Mouse (Mus musculus) gastrocnemius, postnatal 10 days (tissue): Measurements from ENCODE around the gene Cul4a. TPM values are rescaled to one million over a fixed set of nuclear protein-coding genes. Genes with fewer than 3 reads are reported as not detected.
"Not testable (repeated sequence)": the region's sequence is repeated elsewhere in the genome, so short reads cannot be mapped to it uniquely, and the experiment has no call there.

Source experiments
- DNase-seq: peaks from one replicate; pipeline ENCODE4 v3.0.0; 2021; ENCODE audit warnings: mixed read lengths
- long read RNA-seq, 2 experiments: library from polyadenylated mRNA; stranded (forward); transcript quantifications; one replicate each; pipeline ENCODE4 v2.0.0; 2021
- total RNA-seq, 2 experiments: library from RNA; stranded (reverse); gene quantifications; 2 replicates each; pipeline ENCODE4 v1.2.3; 2021

Cul4a gene
- 10 to 100 TPM; 92.3 to 92.4 TPM for total RNA-seq
- long read RNA-seq, experiment 1, transcript Cul4a-201 (20 exons, 3,728 nt) = major isoform, 283 of 330 reads
- long read RNA-seq, experiment 1, partial matches to known transcripts = 22 of 330 reads
- long read RNA-seq, experiment 1, other reads (novel, unspliced or antisense) = 25 of 330 reads
- long read RNA-seq, experiment 2, transcript Cul4a-201 (20 exons, 3,728 nt) = major isoform, 236 of 296 reads
- long read RNA-seq, experiment 2, partial matches to known transcripts = 24 of 296 reads
- long read RNA-seq, experiment 2, other reads (novel, unspliced or antisense) = 35 of 296 reads

DNA sequence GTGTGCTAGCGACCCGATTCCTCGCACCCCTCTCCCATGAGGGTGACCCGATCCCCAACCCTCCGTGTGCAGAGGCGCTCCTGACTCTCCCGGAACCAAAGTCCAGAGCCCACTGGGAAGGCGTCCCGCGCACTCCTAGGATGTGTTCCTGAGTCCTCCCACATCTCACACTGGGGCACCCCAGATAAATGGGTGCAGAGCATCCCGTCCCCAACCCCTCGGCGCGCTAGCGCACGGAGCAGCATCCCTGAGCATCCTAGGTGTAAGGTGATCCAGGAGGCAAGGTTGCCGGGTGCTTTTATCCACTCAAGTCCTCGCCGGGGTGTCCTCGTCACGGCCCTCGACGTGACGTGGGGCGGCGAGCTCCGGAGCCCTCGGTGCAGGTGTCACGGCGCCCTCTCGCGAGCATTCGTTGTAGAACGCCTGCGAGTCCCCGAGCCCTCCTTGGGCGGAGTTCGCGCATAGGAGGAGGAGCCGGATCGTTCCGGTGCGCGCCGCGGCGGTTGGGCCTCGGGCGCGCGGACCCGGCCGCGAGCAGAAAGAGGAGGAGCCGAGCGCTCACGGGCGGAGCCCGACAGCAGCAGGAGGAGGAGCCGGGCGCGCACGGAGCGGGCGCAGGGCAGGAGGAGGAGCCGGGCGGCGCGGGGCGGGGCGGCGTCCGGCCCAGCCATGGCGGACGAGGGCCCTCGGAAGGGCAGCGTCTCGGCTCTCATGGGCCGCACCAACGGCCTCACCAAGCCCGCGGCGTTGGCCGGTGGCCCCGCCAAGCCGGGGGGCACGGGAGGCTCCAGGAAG, at the start of gene Cul4a, which contains the start of gene Pcid2:
TSS of gene Cul4a (plus strand) at position 535 of the 795 bp plus-strand sequence.
TSS of gene Pcid2 (minus strand) at position 373 of the 795 bp plus-strand sequence.
- peak; percentile 97 for DNase-seq

DNA sequence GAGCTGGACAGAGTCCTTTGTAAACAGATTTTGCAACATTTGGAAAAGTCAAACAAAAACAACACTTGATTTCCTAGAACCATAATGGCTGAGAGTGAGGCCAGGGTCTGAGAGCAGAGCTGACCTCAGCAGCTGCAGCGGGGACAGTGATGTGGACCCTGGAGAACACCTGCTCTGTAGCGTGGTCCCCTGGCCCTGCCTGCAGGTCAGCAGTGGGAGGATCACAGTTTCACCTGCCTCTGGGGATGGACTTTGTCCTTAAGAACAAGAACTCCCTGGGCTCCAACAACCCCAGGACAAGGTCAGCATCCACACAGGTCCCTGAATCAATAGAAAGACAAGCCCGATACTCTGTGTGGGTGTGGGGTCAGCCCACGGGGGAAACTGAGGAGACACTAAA, 48.1 kb upstream of the Cul4a start:
- no peak for DNase-seq

DNA sequence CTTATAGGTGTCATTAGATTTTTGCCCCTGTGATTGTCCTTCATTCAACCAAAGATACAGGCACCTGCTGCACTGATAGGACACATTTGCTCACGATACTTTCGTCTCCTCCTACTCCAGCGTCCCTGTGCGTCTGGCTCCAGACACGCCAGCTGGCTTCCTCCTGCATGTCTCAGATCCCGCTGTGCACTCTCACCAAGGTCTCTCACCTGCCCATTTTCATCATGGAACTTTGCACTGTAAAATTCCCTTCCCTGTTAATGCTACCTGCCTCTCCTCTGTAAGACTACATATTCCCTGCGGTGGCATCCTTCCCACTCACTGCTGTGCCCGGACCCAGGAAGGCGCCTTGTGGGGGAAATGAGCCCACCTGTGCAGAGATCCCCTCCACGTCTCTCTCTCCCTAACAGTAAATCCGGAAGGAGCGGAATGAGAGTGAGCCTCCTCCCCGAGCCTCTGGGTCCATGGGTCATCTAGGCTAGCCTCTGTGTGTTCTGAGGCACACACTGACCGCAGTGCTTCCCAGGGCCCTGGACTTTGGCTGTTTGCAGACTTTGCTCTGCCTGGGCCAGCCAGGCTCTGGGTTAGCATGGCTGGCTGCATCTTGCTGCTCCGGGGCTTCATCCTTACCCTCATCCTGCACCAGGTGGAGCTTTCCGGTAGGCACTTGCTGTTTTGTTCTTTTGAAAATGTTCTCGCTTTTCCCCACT, 44.8 kb upstream of the Cul4a start, which contains the start of gene Proz:
TSS of gene Proz (plus strand) at position 474 of the 710 bp plus-strand sequence.
- DNase-seq = no peak

DNA sequence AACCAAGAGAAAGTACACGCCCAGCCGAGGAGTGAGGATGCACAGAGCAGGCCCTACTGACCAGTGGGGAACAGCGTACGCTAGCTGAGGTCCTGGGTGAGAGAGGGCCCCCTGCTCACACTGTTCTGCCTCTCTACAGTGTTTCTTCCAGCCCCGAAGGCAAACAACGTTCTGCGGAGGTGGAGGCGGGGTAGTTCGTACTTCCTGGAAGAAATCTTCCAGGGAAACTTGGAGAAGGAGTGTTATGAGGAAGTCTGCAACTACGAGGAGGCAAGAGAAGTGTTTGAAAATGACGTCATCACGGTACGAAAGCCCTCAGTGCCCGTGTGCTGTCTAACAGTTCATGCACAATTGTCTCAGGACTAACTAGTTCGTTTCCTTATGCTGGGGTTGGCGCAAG, 42.3 kb upstream of the Cul4a start:
- no peak for DNase-seq

DNA sequence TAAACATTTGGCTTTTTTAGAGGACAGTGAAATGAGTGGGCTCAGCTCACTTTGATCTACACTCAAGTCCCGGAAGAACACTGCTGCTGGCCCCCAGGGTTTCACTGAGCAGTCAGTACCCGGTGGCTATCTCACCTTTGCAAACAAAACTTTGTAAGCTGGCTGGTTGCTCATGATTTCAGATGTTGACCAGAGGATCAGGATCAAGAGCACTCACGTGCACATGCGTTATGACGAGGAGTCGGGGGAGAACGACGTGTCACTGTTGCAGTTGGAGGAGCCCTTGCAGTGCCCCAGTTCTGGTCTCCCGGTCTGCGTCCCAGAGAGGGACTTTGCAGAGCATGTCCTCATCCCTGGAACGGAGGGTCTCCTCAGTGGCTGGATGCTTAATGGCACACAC, 32.2 kb upstream of the Cul4a start:
- DNase-seq = no peak

DNA sequence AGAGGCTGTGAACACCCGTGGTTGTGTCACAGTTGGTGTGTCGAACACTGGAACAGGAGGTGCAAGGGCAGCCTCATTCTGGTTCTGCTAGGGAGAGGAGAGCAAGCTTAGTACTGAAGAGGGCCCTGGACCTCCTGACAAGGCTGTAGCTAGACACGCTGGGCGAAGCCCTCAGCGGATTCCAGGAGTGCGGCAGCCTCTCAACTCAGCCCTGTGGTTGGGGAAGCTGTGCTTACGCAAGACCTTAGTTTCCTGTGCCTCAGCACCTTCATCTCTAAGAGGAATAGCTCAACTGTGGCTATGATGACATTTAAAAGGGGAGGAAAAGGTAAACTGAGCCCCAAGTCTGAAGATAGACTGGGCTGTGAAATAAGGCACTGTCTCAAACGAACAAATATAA, 30.4 kb upstream of the Cul4a start:
- no peak for DNase-seq

DNA sequence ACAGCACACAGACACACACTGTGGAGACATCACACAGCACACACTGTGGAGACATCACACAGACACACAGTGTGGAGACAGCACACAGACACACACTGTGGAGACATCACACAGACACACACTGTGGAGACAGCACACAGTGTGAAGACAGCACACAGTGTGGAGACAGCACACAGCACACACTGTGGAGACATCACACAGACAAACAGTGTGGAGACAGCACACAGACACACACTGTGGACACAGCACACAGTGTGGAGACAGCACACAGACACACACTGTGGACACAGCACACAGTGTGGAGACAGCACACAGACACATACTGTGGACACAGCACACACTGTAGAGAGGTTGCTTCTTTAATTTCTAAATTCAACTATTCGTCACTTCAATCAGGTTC, 29.8 kb upstream of the Cul4a start:
- DNase-seq = not testable (repeated sequence)

DNA sequence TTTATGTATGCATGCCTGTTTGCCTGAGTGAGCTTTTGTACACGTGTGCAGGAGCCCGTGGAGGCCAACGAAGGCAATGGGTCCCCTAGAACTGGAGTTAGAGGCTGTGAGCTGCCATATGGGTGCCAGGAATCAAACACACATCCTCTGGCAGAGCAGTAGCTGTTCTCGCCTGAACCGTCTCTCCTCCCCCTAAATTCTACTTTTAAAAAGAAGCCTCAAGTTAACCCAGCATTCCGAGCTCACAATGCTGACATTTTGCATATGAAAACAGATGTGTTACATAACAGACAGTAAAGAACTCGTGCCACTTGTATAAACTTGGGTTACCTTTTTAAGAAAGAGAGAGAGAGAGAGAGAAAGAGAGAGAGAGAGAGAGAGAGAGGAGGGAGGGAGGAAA, 27.9 kb upstream of the Cul4a start:
- DNase-seq = no peak

DNA sequence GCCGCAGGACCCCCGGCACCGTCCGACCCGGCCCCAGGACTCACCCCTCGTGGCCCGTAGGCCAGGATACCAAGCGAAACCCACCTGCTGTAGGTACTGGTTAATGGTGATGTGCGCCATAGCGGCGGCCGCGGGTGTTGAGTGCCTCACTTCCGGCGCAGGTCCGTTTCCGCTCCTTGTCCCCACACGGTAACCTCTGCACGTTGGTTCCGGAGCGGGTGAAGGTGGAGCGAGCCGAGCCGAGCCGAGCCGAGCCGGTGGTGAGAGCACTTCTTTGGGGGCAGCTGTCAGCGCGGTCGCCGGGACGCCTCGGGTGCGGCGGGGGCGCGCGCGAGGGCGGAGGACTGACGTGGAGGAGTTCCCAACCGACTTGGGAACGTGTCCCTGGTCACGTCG, 732 bp upstream of the Cul4a start:
- DNase-seq = peak; percentile 91

DNA sequence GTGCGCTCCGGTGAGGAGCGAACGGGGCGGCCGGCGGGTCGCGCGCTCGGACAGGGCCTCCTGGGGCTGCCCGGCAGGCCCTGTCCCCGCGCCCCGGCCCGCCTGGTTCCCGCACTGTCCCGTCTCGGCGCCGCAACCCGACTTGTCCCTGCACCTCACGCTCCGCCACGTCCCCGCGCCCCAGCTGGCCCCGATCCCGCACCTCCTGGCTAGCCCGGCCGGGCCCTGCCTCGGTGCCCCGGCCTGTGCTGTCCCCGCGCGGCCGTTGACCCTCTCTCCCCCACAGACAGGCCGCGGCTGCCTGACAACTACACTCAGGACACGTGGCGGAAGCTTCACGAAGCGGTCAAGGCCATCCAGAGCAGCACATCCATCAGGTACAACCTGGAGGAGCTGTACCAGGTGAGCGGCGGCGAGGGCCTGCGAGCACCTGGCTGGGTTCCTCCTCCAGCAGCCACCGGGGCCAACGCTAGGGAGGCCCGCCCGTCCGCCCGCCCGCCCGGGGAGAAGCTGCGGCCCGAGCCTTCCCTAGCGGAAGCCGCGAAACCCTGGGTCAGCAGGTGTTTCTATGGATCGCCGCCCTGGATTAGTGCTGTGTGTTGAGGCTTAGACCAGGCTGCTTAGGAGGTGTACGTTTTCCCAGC, 609 bp downstream of the Cul4a start:
- peak; percentile 70 for DNase-seq

DNA sequence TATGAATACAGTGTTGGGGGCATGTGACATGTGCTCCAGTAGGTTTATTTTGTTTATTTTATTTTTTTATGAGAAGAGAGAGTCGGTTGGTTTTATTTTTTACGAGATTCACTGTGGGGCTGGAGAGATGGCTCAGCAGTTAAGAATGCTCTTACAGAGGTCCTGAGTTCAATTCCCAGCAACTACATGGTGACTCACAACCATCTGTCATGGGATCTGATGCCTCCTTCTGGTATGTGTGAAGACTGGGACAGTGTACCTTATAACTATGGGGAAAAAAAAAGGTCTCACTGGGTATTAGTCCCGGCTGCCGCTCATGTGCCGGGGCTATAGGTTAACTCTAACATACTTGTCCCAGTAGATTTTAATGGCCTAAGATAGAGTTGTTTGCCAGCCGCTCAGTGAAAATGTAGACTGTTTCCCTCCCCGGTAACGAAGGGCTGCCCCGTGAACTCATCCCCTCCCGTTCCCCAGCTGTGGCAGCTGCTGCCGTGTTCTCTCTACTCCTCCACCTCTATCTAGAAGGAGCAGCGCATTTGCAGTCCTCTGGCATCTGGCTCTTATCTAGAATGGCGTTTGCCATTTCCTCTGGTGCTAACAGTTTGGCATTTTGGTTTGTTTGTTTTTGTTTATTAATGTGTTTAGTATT, 2.7 kb downstream of the Cul4a start:
- no peak for DNase-seq

DNA sequence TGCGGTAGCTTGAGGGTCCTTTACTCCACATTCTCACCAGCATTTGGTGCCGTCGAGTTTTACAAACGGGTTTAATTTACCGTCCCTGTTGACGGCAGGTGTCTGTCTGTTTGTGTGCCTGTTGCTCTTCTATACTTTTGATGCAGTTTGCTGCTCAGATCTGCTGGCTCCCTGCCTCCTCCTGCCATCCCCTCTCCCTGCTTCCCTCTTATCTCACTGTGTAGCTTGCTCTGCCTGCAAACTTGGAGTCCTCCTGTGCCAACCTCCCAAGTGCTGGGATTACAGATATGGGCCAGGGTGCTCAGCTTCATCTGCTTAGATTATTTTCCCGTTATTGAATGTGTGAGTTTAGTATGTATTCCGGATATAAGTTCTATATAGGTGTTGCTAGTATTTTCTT, 3.5 kb downstream of the Cul4a start:
- DNase-seq = no peak

DNA sequence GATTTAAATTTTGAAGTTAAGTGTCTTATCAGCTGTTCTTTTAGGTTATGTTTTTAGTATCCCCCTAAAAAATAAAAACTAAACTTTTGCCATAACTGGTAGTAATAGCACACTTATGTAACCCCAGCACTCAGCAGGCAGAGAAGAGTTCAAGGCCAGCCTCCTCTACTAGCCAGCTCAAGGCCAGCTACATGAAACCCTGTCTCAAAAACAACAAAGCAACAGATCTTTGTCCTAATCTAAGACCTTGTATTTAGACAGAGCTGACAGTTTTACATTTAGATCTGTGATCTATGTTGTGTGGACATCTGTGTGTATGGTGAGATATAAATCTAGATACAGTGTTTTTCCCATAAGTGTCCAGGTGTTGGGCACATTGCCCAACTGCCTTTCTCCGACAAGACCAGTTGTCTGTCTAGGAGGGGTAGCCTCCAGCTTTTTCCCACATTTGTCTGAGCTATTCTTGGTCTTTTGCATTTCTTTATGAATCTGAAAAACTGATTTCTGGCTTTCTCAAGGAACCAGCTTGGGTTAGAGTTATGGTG, 4.1 kb downstream of the Cul4a start:
- DNase-seq = no peak

DNA sequence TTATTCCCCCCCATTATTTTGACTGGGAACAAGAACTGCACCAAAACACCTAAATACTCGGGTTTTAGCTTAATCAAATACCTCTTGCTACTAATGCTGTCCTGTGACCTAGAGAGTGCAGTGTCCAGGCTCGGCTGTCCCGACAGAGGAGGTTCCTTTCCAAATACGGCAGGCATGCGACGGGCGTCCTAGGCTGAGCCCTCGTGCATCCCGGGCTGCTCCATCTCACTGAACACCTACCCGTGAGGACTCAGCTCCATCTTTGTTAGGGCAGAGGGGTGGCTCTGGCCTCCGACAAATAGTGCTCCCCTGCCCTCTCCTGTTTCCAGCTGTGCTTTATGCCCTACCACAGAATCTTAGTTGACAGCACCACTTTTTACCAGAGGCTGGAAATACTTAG, 6.5 kb downstream of the Cul4a start:
- DNase-seq = no peak

DNA sequence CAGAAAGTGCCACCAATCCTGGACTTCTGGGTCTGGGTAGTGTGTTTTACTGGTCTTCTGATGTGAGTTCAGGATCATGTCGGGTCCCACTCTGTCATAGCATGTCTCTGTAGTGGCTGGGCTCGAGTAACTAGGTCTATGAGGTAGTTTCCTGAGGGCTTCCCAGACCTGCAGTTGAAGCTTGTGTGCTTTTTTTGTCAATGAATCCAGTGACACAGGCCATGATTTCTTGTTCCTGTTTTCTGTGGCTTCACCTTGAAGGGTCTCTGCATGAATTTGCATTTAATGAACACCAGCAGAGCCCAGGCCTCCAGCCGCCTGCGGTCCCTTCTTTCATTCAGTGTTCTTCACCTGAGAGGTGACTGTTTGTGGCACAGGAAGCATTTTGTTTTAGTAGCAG, 7.8 kb downstream of the Cul4a start:
- no peak for DNase-seq

DNA sequence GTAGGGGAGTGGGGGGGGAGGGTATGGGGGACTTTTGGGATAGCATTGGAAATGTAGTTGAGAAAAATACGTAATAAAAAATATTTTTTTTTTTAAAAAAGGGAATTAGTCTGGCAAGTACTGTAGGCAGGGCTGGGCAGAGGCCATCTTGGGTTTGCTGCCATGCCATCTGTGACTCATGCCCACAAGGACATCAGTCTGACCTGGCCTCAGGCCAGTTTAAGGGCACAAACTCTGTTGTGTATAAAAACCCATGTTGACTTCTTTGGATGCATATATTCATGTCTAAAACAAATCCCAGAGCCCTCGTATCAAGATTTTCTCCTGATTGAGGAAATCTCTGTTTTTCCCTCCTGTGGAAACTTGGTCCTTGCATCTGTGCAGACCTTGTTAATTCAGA, 11.7 kb downstream of the Cul4a start:
- no peak for DNase-seq

DNA sequence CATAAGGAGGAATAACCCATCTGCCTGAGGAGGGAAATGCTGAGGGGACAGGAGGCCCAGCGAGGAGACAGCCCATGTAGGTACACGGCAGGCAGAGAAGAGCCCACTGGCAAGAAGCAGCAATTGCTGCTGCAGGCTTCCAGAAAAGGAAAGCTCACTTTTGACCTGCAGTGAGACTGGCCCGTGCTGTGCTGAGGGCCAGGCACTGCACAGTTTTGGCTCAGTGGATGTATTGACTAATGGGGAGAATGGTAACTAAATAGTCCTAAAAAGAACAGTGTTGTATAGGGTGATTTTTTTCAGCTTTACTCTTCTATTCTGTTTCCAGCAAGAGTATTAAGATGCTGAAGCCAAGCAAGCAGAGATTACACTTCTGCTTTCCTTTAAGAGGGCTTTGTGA, 13.1 kb downstream of the Cul4a start:
- no peak for DNase-seq

DNA sequence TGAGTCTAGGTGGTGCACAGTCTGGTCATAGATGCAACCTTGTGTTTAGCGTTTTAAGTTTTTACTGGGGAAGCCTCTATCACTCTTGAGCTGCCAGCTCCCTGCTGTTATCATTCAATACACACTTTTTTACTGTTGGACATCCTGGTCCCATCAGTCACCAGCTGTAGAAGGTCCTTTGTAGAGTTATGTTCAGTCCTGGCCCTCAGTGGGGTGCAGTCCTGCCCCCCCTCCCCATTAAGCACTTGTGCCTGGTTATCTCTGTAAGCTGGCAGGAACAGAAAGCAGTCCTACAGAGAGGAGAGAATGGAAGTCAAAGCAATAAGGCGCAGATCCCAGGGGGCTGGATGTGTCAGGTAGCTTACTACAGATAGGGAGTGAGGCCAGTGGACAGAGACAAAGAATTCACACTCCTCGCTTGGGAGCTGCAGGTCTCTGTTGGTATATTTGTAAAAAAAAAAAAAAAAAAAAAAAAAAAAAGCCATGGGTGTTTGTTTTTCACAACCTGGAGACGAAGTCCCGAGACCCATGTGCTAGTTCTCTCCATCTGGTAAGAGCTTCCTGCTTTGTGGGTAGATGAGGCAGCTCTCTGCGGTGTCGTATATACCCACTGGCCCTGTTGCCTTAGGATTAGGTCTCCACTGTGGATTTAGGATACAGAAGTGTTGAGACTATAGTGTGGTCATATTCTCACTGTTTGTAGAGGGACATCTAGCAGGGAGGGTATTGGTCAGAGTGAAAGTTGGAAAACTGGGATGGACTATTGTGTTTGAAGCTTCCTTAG, 15.7 kb downstream of the Cul4a start:
- DNase-seq = no peak

DNA sequence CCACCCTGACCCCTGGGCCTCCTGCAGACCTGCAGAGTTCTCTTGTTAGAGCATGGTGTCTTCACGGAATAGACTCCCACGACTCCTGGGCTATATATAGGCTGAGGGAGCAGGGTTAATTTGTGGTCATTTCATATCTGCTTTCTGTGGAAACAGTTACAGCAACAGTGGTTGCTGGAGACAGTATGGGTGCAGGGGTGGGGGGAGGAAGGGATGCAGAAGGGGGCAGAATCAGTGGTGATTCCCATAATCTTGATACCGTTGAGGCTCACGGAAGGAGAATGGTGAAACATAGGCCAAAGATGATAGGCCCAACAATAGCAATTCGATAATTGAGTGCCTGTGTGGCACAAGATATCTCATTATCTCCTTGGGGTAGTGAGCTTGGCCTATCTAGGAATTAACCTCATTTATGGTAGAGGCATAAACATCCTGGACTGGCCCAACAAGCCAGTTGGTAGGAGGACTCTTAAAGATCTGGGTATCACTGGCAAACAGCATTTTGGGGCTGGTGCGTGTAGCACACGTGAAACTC, 17.5 kb downstream of the Cul4a start:
- DNase-seq = no peak

DNA sequence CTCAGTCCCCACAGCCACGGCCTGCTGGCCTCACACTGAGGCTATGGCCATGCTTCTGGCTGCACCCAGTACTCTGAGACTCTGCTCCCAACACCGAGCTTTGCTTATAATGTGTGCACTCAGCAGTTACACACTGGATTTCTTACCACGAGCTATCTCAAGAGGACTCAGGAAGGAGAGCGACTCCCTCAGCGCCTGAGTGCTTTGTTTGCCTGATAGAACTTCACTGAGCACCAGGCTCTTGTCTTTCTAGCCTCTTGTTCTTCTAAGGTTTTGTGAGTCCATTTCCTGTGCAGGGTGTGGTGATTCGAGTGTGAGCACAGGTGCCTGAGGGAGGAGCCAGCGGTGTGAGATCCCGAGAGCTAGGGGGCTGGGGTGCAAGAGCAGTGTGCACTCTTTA, 19.5 kb downstream of the Cul4a start:
- DNase-seq = no peak

DNA sequence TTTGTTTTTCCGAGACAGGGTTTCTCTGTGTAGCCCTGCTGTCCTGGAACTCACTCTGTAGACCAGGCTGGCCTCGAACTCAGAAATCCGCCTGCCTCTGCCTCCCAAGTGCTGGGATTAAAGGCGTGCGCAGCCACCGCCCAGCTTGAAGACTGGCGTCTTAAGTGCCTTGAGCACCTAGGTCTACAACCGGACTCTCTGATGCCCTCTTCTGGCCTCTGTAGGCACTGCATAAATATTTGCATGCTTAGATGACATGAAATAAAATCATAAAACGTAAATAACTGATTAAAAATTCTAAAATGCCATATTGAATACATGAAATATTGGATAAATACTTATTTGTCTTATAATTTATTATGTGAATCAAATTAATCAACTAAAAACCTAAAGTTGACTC, 26.8 kb downstream of the Cul4a start:
- peak; percentile 68 for DNase-seq
